Mouse (Mus musculus) hindlimb bud, embryonic 11.5 days (tissue): Measurements from ENCODE around the gene Car15.

Experiments
- DNase-seq: peaks from one replicate; pipeline ENCODE4 v3.0.0-alpha.2; 2012; ENCODE audit warnings: low read depth, low spot score; ENCODE audit errors: extremely low spot score

The Car15 gene

GRCm38 (mm10) chr16:17838051-17838450 is at the start of gene Car15:
Gene Car15, minus strand, starts transcription at chr16:17838364.
- DNase-seq: no peak

DNA sequence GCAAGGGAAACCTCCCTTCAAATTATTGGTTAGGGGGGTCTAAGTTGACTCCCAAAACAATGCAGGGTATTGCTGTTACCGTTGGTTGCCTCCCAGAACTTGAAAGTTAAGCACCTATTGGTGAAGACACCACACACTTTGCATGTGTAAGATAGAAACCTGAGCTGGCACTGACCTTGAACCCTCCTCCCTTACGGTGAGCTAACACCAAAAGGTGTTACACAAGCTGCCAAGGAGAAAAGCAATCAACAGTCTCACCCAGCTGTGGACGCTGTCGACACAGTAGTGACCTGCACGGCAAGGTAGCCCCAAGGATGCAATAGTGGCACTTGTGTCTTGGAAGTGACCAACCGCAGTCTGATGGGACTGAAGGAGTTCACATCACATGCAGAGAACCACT is 46.0 kb upstream of the Car15 start:
- DNase-seq: no peak

DNA sequence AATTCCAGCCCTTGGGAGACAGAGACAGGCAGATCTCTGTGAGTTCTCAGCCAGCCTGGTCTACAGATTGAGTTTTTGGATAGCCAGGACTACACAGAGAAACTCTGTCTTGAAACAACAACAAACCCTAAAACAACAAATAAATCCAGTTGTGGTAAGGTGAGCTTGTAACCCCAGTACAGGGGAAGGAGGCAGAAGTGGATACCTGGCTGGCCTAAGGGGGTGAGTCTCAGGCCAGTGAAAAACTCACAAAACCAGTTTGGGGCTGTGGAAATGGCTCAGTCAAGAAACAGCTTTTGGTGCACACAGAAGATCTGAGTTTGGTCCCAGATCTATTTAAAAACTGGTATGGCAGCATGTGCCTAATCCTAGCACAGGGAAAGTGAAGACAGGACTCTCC is 44.0 kb upstream of the Car15 start:
- DNase-seq: no peak

GRCm38 (mm10) chr16:17879571-17879970 is 41.4 kb upstream of the Car15 start:
- no peak for DNase-seq

- no peak for DNase-seq
These were observed 37.9 kb upstream of the Car15 start for GRCm38 (mm10) chr16:17876096-17876495.

DNA sequence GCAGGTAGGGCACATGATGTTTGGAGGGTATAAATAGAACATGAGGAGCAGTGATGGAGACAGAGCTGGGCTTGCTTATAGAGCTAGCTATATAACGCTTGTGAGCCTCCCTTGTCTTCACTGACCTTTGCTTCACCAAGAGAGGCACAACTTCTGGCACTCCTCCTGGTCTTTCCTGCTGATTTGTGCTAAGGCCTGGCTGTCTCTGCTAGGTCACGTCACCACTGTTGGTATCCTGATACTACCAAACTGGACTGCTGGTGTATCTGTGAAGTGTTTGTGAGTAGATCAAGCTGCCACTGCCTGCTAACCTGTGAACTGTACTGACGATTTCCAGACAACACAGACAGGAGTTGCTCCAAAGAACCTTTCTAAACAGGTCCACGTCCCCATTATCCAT is 37.0 kb upstream of the Car15 start:
- no peak for DNase-seq

DNA sequence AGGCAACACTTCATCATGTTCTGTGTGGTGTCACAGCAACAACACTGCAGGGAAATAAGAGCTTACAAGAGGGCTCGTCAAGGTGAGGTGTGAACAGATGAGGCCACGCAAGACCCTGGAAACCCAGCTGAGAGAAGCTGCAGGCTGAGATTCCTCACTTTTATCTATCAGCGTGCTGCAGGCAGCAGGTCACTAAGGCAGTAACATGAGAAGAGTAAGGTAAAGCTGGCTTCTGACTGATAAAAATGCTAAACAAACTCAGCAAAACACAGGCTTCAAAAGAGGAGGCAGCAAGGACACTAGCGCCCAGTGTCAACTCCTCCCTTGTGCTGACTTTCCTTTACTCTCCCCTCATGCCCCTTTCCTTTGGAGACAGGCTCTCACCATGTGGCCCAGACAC is 34.8 kb upstream of the Car15 start:
- no peak for DNase-seq

- no peak for DNase-seq
These were observed 33.1 kb upstream of the Car15 start for GRCm38 (mm10) chr16:17871248-17871647.

- no peak for DNase-seq
These were observed 27.6 kb upstream of the Car15 start for GRCm38 (mm10) chr16:17865770-17866169.

GRCm38 (mm10) chr16:17865293-17865692 is 27.1 kb upstream of the Car15 start:
- no peak for DNase-seq

DNA sequence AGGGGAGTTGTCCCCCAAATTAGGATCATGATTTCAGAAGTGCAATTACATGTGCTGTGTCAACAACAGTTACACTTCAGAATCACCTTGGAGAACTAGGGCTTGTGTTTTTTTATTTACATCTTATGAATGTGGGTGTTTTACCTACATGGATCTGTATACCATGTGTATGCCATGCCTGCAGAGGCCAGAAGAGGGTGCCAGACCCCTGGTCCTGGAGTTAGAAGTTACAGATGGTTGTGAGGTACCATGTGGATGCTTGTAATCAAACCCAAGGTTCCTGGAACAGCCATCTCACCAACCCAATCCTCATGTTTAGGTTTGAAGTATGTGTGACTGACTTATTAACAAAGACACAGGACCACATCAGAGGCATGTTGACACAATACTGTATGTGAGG is 20.4 kb upstream of the Car15 start:
- DNase-seq: no peak

- no peak for DNase-seq
These were observed 19.0 kb upstream of the Car15 start for GRCm38 (mm10) chr16:17857157-17857556.

DNA sequence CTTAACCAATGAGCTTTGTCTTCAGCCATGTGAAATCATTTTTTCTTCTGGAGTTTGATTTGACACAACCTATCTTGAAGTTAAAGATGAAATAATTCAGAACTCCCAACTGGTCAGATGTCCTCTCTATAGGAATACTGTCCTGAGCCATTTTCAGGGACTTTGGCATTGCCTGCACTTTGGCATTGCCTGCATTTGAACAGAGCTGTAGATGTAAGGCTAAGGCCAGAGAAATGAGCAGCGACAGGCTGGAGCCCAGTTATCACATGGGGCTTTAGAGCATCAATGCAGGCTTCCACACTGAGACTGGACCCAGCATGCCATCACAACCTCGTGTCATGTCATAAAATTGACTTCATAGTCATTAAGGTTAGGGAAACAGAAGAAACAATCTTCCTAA is 15.1 kb upstream of the Car15 start:
- DNase-seq: no peak

GRCm38 (mm10) chr16:17851860-17852259 is 13.7 kb upstream of the Car15 start:
- DNase-seq: no peak

- no peak for DNase-seq
These were observed 13.2 kb upstream of the Car15 start for GRCm38 (mm10) chr16:17851331-17851730.

DNA sequence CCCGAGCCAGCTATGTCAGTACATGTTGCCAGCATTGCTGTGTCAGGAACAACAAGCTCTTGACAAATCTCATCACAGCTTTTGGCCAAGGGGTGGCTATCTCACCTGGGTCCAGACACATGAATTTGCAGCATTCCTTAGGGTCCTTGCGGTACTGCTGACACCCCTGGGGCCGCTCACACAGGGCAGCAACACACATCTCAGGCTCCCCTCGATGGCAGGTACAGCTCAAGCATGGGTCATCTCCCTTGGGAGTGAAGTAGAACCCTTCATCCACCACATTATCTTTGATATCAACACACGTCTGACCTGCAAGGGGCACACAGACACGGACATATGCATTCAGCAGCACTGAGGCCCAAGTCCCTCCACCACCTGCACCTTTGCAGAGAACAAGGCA is 11.3 kb upstream of the Car15 start:
- DNase-seq: no peak

DNA sequence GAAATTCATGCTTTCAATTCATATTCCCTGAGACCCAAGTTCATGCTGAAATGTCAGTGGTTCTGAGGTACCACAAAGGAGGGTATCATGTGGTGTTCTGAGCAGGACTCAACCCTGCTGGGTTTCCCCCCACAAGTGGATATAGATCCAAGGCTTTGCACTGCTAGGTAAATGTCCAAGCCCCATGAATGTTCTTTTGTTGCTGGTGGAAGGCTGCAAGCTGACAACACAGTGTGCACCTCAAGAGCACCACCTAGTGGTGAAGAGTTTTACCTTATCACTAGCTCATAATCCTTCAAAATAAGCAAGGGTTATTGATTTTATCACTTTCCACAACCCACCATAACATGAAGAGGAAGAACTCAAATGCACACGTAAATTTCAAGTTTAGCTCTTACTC is 10.8 kb upstream of the Car15 start:
- peak; percentile 74 for DNase-seq

- no peak for DNase-seq
These were observed 10.3 kb upstream of the Car15 start for GRCm38 (mm10) chr16:17848431-17848830.

- no peak for DNase-seq
These were observed 5.7 kb upstream of the Car15 start for GRCm38 (mm10) chr16:17843701-17844365.

DNA sequence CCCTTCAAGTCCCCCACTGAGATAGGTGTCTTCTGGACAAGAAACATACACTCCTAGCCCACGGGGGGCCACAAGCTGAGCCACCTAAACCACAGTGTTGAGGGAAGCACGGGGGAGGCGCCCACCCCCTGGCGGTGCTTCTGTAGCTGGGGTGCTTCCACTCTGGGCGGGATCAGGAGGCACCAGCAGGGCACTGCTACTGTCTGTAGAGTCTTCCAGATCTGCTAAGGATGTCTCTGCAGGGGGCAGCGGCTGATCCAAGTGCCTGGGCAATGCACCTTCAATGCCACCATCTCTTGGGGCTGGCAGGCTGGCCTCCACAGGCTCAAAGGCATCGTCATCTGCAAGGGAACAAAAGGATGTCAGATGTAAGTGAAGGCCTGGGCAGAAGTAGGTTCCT is 4.3 kb upstream of the Car15 start:
- no peak for DNase-seq

GRCm38 (mm10) chr16:17839976-17840375 is 1.8 kb upstream of the Car15 start:
- no peak for DNase-seq

DNA sequence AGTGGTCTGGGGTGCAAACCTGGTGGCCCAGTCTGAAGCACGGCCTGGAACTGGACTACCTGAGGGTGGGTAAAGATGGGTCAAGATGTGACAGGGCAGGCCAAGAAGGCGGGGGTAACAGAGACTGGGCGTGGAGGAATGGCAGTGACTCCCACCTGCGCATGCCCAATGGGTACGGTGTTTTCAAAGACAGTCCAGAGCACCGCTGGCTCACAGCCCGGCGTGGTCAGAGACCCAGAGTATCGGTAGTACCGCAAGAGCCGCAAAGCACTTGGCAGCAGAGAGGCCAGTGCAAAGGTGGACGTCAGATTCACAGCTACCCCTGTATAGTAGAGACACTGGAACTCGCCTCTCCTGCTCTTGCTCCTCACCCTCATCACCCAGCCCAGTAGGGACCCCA is 2.7 kb downstream of the Car15 start:
- no peak for DNase-seq

DNA sequence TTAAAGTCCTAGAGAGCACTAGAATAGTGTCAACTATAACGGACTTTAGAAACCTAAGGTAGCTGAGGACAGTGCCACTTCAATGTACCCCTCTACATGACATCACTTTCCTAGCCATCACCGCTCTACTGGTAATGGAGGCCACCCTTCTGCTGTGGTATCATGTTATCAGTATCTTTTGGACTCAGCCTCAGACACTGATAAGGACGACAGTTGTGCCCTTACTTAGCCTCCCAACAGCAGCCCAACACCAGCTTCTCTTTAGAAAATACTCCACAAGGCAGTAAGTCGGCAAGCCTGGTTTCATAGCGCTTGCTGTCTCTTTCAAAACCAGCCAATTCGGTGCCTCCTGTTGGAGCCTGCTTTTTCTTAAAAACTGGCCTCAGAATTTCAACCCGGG is 3.6 kb downstream of the Car15 start:
- no peak for DNase-seq
